In genomic region chr11:69966860-69967517, GRCm38 (mm10) we compare ENCODE assay signal across 8 mouse cellular contexts. TPM values are rescaled to one million over a fixed set of nuclear protein-coding genes. Genes with fewer than 3 reads are reported as not detected.
DNase-seq lines count a peak whose midpoint lies in the region; ATAC-seq and TF ChIP-seq lines count a peak whose summit lies in the region.

No protein-coding gene starts in this region.

- H3K9me3 ChIP-seq in limb, embryonic 15.5 days = no peaks in the 10 kb centered on the region
- no peaks in the 10 kb centered on the region for H3K9me3 ChIP-seq in stomach, embryonic 16.5 days (replicated peaks; ENCODE audit: control insufficient read depth, low read length)

- no peak for ATAC-seq in limb, embryonic 15.5 days (ENCODE audit: insufficient number of reproducible peaks, low FRiP score, low TSS enrichment, low read depth)
- no peak for ATAC-seq in stomach, embryonic 16.5 days (ENCODE audit: insufficient read depth, low FRiP score)

- peak overlapping the region; percentile 72 for H3K4me2 ChIP-seq in limb, embryonic 15.5 days
- peak overlapping the region; percentile 57 for H3K4me2 ChIP-seq in stomach, embryonic 16.5 days (ENCODE audit: low read depth, low read length)

- H3K27ac ChIP-seq in gastrocnemius, adult 2 months = no peak overlapping the region
- H3K27ac ChIP-seq in spleen, adult 2 months (ENCODE audit: insufficient read depth, low read length) = no peak overlapping the region
- no peak overlapping the region for H3K27ac ChIP-seq in limb, embryonic 15.5 days
- peak overlapping the region; percentile 92 for H3K27ac ChIP-seq in stomach, embryonic 16.5 days (ENCODE audit: low read length)

- 46% methylated on average over 17 of the region's 17 CpGs for WGBS in spleen, adult 2 months
- 41% methylated on average over 17 of the region's 17 CpGs for WGBS in limb, embryonic 15.5 days
- WGBS in stomach, embryonic 16.5 days = 36% methylated on average over 17 of the region's 17 CpGs

- DNase-seq in gastrocnemius, adult 2 months = no peak
- no peak for DNase-seq in gastrocnemius, postnatal 10 days
- DNase-seq in spleen, adult 2 months (ENCODE audit: low read depth in 1 of 2, low spot score in 2 of 2) = no peak
- DNase-seq in spleen, postnatal 14 days (ENCODE audit: low spot score in 2 of 2) = no peak
- DNase-seq in adrenal gland, postnatal 4 days (ENCODE audit: low spot score in 2 of 2) = no peak
- DNase-seq in layer of hippocampus, adult 9-11 months = no peak

- peaks cover 19% of the 10 kb centered on the region for H3K4me1 ChIP-seq in spleen, adult 2 months (ENCODE audit: control insufficient read depth, insufficient read depth, insufficient read length)
- peaks cover 24% of the 10 kb centered on the region for H3K4me1 ChIP-seq in limb, embryonic 15.5 days
- H3K4me1 ChIP-seq in stomach, embryonic 16.5 days (ENCODE audit: control insufficient read depth, insufficient read depth, low read length) = no peaks in the 10 kb centered on the region

- H3K36me3 ChIP-seq in spleen, adult 2 months (ENCODE audit: control insufficient read depth, insufficient read depth, low read length) = peaks cover 3% of the 10 kb centered on the region; the same call in 1 of the 2 replicates
- H3K36me3 ChIP-seq in limb, embryonic 15.5 days = peaks cover 37% of the 10 kb centered on the region
- no peaks in the 10 kb centered on the region for H3K36me3 ChIP-seq in stomach, embryonic 16.5 days (ENCODE audit: control insufficient read depth, insufficient read depth, low read length)

- TF ChIP-seq CTCF in gastrocnemius, adult 2 months (IDR thresholded peaks at IDR 0.05) = no peak
- TF ChIP-seq CTCF in spleen, adult 2 months (IDR thresholded peaks at IDR 0.05; ENCODE audit: extremely low read depth, insufficient read depth, insufficient read length, insufficient replicate concordance) = no peak

- peak overlapping the region; percentile 45; the same call in 1 of the 2 replicates for H3K9ac ChIP-seq in limb, embryonic 15.5 days
- H3K9ac ChIP-seq in stomach, embryonic 16.5 days (ENCODE audit: low read length) = peak overlapping the region; percentile 79

- no peak for TF ChIP-seq POLR2A in spleen, adult 2 months (IDR thresholded peaks at IDR 0.05; ENCODE audit: low read depth, low read length)

- intact Hi-C loops in gastrocnemius, adult 2 months (cut with DNase I) = no loop called here

- peak overlapping the region; percentile 71 for H3K4me3 ChIP-seq in gastrocnemius, adult 2 months
- peak overlapping the region; percentile 41; the same call in 1 of the 2 replicates for H3K4me3 ChIP-seq in spleen, adult 2 months (ENCODE audit: extremely low read depth, insufficient read depth, insufficient read length)
- H3K4me3 ChIP-seq in limb, embryonic 15.5 days = peak overlapping the region; percentile 39
- peak overlapping the region; percentile 57 for H3K4me3 ChIP-seq in stomach, embryonic 16.5 days (replicated peaks; ENCODE audit: low read length)

- peaks cover 23% of the 10 kb centered on the region for H3K27me3 ChIP-seq in spleen, adult 2 months (ENCODE audit: control insufficient read depth, insufficient read depth, low read length)
- H3K27me3 ChIP-seq in limb, embryonic 15.5 days = peaks cover 56% of the 10 kb centered on the region
- peaks cover 39% of the 10 kb centered on the region for H3K27me3 ChIP-seq in stomach, embryonic 16.5 days (ENCODE audit: control insufficient read depth, insufficient read depth, low read length)

RNA-seq across cellular contexts. Expression of gene Cldn7, which starts 2.4 kb away (rescaled TPM):
- total RNA-seq in gastrocnemius, adult 2 months (2021) = not detected
- under 1 TPM in 1 of 2 experiments, not detected in 1; 0.38 TPM for total RNA-seq in gastrocnemius, postnatal 10 days (2021)
- 1.2 and 2.0 TPM in 2 replicates for polyA plus RNA-seq in spleen, adult 2 months (2012; rRNA removed)
- 8.1 and 13.1 TPM in 2 replicates for polyA plus RNA-seq in limb, embryonic 15.5 days (2015; fragmentation: Nextera tagmentation; extraction: Ambion mirVana)
- polyA plus RNA-seq in stomach, embryonic 16.5 days (2015; fragmentation: Nextera tagmentation; extraction: Ambion mirVana) = 397 and 438 TPM in 2 replicates
- 10 to 100 TPM in 1 of 2 experiments, 1 to 10 TPM in 1; 3.1 to 17.3 TPM for total RNA-seq in adrenal gland, postnatal 4 days (2021)

RNA-seq across cellular contexts. Expression of gene Ctdnep1, which starts 14.0 kb away (rescaled TPM):
- 100 to 1,000 TPM; 217 to 261 TPM for total RNA-seq in gastrocnemius, adult 2 months (2021)
- 100 to 1,000 TPM; 237 to 249 TPM for total RNA-seq in gastrocnemius, postnatal 10 days (2021)
- 75.8 and 87.9 TPM in 2 replicates for polyA plus RNA-seq in spleen, adult 2 months (2012; rRNA removed)
- polyA plus RNA-seq in limb, embryonic 15.5 days (2015; fragmentation: Nextera tagmentation; extraction: Ambion mirVana) = 24.6 and 32.0 TPM in 2 replicates
- polyA plus RNA-seq in stomach, embryonic 16.5 days (2015; fragmentation: Nextera tagmentation; extraction: Ambion mirVana) = 17.5 and 17.7 TPM in 2 replicates
- 100 to 1,000 TPM; 119 to 130 TPM for total RNA-seq in adrenal gland, postnatal 4 days (2021)

RNA-seq across cellular contexts. Expression of gene Elp5, which starts 15.3 kb away (rescaled TPM):
- total RNA-seq in gastrocnemius, adult 2 months (2021) = 10 to 100 TPM; 33.0 to 45.2 TPM
- total RNA-seq in gastrocnemius, postnatal 10 days (2021) = 10 to 100 TPM; 46.9 to 53.2 TPM
- 32.5 and 33.3 TPM in 2 replicates for polyA plus RNA-seq in spleen, adult 2 months (2012; rRNA removed)
- 111 and 119 TPM in 2 replicates for polyA plus RNA-seq in limb, embryonic 15.5 days (2015; fragmentation: Nextera tagmentation; extraction: Ambion mirVana)
- polyA plus RNA-seq in stomach, embryonic 16.5 days (2015; fragmentation: Nextera tagmentation; extraction: Ambion mirVana) = 102 and 103 TPM in 2 replicates
- 10 to 100 TPM; 65.5 to 70.9 TPM for total RNA-seq in adrenal gland, postnatal 4 days (2021)

RNA-seq across cellular contexts. Expression of gene Slc2a4, which starts 19.0 kb away (rescaled TPM):
- 100 to 1,000 TPM; 494 to 503 TPM for total RNA-seq in gastrocnemius, adult 2 months (2021)
- 100 to 1,000 TPM; 128 to 165 TPM for total RNA-seq in gastrocnemius, postnatal 10 days (2021)
- 6.1 and 6.2 TPM in 2 replicates for polyA plus RNA-seq in spleen, adult 2 months (2012; rRNA removed)
- polyA plus RNA-seq in limb, embryonic 15.5 days (2015; fragmentation: Nextera tagmentation; extraction: Ambion mirVana) = 23.0 and 23.5 TPM in 2 replicates
- 38.3 and 39.1 TPM in 2 replicates for polyA plus RNA-seq in stomach, embryonic 16.5 days (2015; fragmentation: Nextera tagmentation; extraction: Ambion mirVana)
- total RNA-seq in adrenal gland, postnatal 4 days (2021) = 10 to 100 TPM; 23.6 to 24.8 TPM

RNA-seq across cellular contexts. Expression of gene Gabarap, which starts 24.0 kb away (rescaled TPM):
- total RNA-seq in gastrocnemius, adult 2 months (2021) = 100 to 1,000 TPM; 194 to 232 TPM
- 100 to 1,000 TPM; 195 to 228 TPM for total RNA-seq in gastrocnemius, postnatal 10 days (2021)
- 235 and 251 TPM in 2 replicates for polyA plus RNA-seq in spleen, adult 2 months (2012; rRNA removed)
- 545 and 568 TPM in 2 replicates for polyA plus RNA-seq in limb, embryonic 15.5 days (2015; fragmentation: Nextera tagmentation; extraction: Ambion mirVana)
- 485 and 494 TPM in 2 replicates for polyA plus RNA-seq in stomach, embryonic 16.5 days (2015; fragmentation: Nextera tagmentation; extraction: Ambion mirVana)
- total RNA-seq in adrenal gland, postnatal 4 days (2021) = 100 to 1,000 TPM; 294 to 311 TPM
